Mouse (Mus musculus): ENCODE measurements around the gene Sfr1.

The Sfr1 gene

GRCm38 (mm10) chr19:47731071-47731881, at the start of gene Sfr1:
TSS of gene Sfr1 (plus strand) at chr19:47731682.
- DNase-seq (ENCODE audit: low spot score in 2 of 2) = peak; percentile 98

GRCm38 (mm10) chr19:47689592-47689991, 41.9 kb upstream of the Sfr1 start:
- DNase-seq (ENCODE audit: low spot score in 2 of 2) = no peak

- DNase-seq (ENCODE audit: low spot score in 2 of 2) = no peak
Observed at GRCm38 (mm10) chr19:47691994-47692393, 39.5 kb upstream of the Sfr1 start, which contains the start of gene Col17a1. TSS of gene Col17a1 (minus strand) at chr19:47692094.

- no peak for DNase-seq (ENCODE audit: low spot score in 2 of 2)
Observed at GRCm38 (mm10) chr19:47695725-47696124, 35.8 kb upstream of the Sfr1 start.

- no peak for DNase-seq (ENCODE audit: low spot score in 2 of 2)
Observed at GRCm38 (mm10) chr19:47696411-47696810, 35.1 kb upstream of the Sfr1 start.

GRCm38 (mm10) chr19:47697067-47697466, 34.4 kb upstream of the Sfr1 start:
- no peak for DNase-seq (ENCODE audit: low spot score in 2 of 2)

GRCm38 (mm10) chr19:47698266-47698665, 33.2 kb upstream of the Sfr1 start:
- no peak for DNase-seq (ENCODE audit: low spot score in 2 of 2)

GRCm38 (mm10) chr19:47699743-47700142, 31.7 kb upstream of the Sfr1 start:
- DNase-seq (ENCODE audit: low spot score in 2 of 2) = no peak

- no peak for DNase-seq (ENCODE audit: low spot score in 2 of 2)
Observed at GRCm38 (mm10) chr19:47700509-47700908, 31.0 kb upstream of the Sfr1 start.

- DNase-seq (ENCODE audit: low spot score in 2 of 2) = no peak
Observed at GRCm38 (mm10) chr19:47705080-47705771, 26.3 kb upstream of the Sfr1 start.

GRCm38 (mm10) chr19:47705772-47706309, 25.6 kb upstream of the Sfr1 start:
- DNase-seq (ENCODE audit: low spot score in 2 of 2) = no peak

- no peak for DNase-seq (ENCODE audit: low spot score in 2 of 2)
Observed at GRCm38 (mm10) chr19:47710376-47710775, 21.1 kb upstream of the Sfr1 start.

- no peak for DNase-seq (ENCODE audit: low spot score in 2 of 2)
Observed at GRCm38 (mm10) chr19:47713457-47713856, 18.0 kb upstream of the Sfr1 start.

- DNase-seq (ENCODE audit: low spot score in 2 of 2) = no peak
Observed at GRCm38 (mm10) chr19:47716144-47716543, 15.3 kb upstream of the Sfr1 start.

- DNase-seq (ENCODE audit: low spot score in 2 of 2) = no peak
Observed at GRCm38 (mm10) chr19:47719147-47719546, 12.3 kb upstream of the Sfr1 start.

GRCm38 (mm10) chr19:47722471-47722870, 9.0 kb upstream of the Sfr1 start:
- no peak for DNase-seq (ENCODE audit: low spot score in 2 of 2)

- no peak for DNase-seq (ENCODE audit: low spot score in 2 of 2)
Observed at GRCm38 (mm10) chr19:47724903-47725302, 6.6 kb upstream of the Sfr1 start.

- DNase-seq (ENCODE audit: low spot score in 2 of 2) = no peak
Observed at GRCm38 (mm10) chr19:47725643-47726140, 5.8 kb upstream of the Sfr1 start.

- peak; percentile 18 to 37 for DNase-seq (ENCODE audit: low spot score in 2 of 2)
Observed at GRCm38 (mm10) chr19:47730691-47731070, 801 bp upstream of the Sfr1 start.

GRCm38 (mm10) chr19:47731931-47732330, 449 bp downstream of the Sfr1 start:
- DNase-seq (ENCODE audit: low spot score in 2 of 2) = peak; percentile 46 to 66

GRCm38 (mm10) chr19:47747072-47747471, 15.6 kb downstream of the Sfr1 start:
- DNase-seq (ENCODE audit: low spot score in 2 of 2) = no peak

- no peak for DNase-seq (ENCODE audit: low spot score in 2 of 2)
Observed at GRCm38 (mm10) chr19:47748950-47749349, 17.5 kb downstream of the Sfr1 start.

GRCm38 (mm10) chr19:47750391-47750790, 18.9 kb downstream of the Sfr1 start:
- DNase-seq (ENCODE audit: low spot score in 2 of 2) = no peak
